Mouse (Mus musculus) monocyte, adult 5-6 weeks (primary cell): ENCODE measurements around the gene Ctdsp2. TPM values are rescaled to one million over a fixed set of nuclear protein-coding genes. Genes with fewer than 3 reads are reported as not detected.

Source experiments
- ATAC-seq: fragments of 153-309, 156-312 bp; replicated peaks from 2 replicates; pipeline ENCODE4 v1.8.0; 2017; ENCODE audit warnings: mild to moderate bottlenecking; ENCODE audit not compliant: low TSS enrichment, insufficient number of reproducible peaks, severe bottlenecking, poor library complexity, low FRiP score
- total RNA-seq: library from RNA; stranded (forward); fragments of 200-1000, 200-491, 200-594 nt; gene quantifications from 3 replicates; pipeline ENCODE4 v1.2.3, GENCODE M21; 2017

Ctdsp2 gene
- total RNA-seq = 36.2 to 38.6 TPM (median 37.6 TPM) in 3 replicates

DNA sequence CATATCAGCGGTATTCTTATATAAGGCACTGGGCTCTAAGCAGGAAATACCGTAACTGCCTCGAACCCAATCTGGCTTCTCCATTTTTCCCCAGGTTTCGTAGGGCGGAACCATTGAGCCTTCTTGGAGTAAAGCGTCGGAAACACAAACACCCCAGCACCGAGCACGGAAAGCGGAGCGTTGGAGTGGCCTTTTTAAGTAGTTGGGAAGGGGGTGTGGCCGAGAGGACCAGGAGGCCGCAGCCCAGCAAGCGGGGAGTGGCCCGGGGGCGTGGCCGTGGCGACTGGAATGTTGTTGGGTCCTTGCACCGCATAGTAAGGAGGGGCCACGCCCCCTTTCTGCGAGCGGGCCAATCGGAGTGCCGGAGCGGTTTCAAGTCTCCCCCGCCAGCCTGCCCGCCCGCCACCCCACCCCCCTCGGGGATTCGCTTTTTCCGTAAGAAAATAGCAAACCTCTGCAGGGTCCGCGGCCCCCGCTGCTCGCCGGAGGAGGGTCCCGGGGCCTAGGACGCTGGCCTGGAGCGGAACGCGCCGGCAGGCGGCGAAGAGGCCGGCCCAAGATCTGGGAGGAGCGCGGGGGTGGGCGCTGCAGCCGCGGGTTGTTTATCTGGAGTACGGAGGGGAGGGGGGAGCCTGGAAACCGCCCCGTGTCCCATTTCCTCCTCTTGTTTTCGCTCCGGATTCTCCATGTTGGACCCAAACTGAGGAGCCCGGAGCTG is at the start of gene Ctdsp2:
TSS of gene Ctdsp2 (plus strand) at position 441 of the 718 bp plus-strand sequence.
- ATAC-seq = peak; percentile 86

DNA sequence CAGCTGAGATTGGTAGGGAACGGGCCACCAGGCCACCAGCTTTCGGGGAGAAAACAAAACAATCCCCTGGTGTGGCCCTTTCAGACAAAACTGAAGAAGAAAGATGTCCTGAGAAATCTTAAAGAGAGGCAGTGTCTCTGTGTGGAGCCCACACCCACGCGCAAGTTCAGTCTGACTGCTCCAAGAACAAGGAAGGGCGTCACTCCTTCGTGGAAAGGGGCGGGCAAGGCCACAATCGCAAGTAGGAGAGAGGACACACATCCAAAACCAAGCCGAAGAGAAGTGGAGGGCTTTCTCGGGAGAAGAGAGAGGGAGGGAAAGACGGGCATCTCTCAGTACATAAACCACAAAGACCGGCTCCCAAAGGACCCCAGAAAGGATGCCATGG is 49.7 kb upstream of the Ctdsp2 start:
- ATAC-seq = no peak

DNA sequence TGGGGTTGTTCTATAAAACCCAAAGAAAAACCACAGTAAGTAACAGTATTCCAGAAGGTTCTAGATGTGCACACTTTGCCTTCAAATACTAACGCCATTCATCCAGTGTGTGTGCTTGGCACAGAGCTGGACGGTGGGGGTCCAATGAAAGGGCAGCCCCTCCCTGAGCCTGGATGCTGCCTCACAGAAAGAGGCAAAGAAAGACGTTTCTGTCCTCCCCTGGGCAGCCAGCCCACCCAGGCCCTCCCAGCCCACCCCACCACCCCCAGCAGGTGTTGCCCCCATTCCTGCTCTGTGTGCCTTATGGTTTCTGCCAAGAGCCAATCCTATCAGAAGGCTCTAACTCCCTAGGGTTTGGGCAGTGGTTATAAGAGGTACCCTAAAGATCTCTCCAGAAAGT is 49.0 kb upstream of the Ctdsp2 start:
- ATAC-seq = no peak

DNA sequence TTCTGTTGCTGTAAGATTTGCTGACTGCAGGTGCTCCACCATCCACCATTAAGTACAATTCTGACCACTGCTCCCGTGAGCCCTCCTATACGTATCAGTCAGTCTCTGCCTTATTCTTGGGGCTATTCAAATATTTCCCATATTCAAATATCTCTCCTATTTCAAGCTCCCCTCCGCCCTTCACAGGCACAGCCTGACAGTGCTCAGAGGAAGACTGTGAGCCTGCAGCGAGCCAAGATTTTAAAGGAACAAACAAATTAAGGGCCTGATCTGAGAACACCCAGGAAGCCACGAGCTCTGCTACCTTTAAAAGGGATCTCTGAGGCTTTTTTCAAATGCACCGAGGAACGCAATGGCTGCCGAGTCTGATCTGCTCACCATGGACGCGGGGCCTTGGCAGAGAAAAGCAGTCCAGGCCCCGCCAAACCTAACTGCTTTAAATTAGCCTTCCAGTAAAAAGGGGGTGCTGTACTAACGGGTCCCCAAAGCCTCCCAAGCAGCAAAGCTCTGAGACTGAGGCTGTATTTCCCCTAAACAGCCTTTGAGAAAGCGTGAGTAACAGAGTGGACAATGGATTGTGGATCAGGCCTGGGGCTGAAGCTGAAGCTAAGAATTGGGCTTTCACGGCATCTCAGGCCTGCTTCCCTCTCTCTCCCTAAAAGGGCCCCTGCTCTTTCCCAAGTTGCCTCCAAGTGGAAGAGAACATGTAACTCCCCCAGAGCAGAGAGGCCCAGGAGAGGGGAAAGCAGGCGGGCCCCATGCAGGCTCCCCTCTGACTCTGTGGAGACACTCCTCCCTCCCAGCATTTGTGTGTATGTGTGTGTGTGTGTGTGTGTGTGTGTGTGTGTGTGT is 48.0 kb upstream of the Ctdsp2 start:
- no peak for ATAC-seq

DNA sequence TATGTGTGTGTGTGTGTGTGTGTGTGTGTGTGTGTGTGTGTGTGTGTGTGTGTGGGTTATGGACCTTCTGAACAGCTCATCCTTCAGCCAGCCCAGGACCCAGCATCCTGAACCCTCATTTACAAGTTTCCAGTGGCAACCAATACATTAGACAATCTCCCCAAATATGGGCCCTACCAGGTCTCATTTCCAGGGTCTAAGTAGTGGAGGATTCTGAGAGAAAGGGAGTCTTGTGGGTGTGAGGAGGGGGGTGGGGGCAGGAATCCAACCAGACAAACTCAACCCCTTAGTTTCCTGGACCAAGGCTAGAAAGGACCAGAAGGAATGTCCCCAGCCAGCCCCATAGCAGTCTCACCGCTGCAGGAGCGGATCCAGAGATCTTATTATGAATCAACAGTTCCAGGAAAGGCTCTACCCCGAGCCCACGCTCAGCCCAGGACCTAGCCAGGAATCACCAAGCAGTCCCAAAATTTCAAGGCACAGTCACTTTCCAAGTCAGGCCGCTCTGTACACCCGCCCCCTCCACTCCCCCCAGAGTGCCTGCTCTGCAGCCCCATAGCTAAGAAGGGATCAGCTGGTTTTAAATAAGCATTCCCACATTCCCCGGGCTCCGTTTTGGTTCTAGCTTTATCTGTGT is 47.3 kb upstream of the Ctdsp2 start:
- no peak for ATAC-seq

DNA sequence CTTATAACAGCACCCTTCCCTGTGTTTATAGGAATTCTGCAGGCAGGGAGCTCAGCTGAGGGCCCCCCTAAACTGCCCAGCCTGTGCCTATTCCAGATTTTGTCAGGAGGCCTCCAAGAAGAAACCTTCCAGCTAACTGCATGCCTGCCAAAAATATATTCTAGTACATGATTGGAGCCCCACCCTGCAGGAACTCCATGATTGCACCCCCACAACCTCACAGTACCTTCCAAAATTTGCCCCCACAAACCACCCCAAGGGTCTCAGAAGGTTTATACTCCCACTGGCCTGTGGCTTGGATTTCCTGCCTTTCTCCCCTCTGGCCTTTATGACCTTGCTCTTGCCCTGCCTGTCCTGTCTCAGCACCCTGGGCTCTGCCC is 46.8 kb upstream of the Ctdsp2 start:
- ATAC-seq = no peak

DNA sequence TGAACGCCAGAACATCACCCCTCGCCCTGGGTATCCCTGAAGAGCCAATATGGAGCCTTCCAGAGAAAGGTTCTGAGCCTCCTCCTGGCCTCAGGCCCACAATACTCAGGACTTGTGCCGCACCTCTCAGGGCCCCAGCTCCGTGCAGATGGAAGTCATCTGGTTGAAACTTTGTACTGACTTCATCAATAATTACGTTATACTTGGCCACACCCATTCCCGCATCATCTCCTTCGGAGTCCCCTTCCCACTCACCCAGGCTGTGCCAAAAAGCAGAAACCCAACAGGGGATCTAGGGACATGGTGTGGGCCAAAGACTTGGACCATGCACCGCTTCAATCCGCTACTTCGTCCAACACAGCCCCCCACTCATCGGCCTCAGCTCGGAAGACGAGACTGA is 44.0 kb upstream of the Ctdsp2 start:
- ATAC-seq = no peak

DNA sequence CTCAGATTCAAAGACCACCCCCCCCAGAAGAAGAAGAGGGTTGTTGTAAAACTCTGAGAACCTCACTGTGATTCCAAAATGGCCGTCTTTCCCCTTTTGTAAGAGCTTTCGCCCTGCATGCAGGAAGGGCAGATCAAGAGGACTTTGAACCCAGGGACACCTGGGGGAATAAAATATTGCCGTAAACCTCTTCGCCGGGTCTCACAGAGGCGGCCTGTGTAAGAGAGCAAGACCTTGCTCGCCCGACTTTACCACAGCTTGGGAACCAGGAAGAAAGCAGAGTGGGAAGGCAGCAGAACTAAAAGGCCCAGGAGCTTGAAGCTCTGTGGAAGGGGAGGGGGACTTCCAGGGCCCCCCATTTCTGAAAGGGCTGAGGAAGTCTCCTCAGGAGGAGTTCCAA is 43.4 kb upstream of the Ctdsp2 start:
- no peak for ATAC-seq

DNA sequence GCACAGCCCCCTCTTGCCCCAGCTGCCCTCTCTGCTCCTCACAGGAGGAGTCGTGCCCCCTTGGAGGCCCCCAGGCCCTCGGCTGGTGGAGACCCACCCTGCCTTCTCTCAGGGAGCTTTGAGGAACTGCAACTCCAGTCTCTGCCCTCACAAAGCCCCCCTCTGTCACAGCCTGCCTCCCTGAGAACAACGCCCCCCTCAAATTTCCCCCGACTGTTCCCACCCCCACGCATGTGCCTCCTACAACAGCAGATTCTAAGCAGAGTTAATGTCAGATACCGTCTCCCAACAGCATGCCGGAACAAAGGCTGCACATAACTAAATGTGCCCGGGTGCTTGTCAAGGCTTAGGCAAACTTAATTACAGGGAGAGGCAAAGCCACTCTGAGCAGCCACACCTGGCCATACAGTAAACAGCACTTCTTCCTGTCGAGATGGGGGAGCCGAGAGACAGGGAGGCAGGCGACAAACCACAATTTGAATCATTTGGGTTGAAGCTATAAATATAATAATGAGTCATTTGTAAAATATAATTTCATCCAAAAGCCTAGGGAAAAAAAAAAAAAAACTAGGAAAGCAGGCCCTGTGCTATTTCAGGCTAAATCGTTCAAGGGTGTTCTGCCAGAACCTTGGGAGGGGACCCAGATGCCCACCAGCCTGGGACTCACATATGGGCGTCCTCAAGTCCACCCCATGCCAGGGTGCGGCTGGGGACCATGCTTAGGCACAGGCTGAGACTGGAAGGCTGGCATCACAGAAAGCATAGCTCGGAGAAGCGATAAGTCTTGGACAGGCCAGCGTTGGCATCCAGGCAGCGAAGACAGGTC is 42.7 kb upstream of the Ctdsp2 start:
- no peak for ATAC-seq

DNA sequence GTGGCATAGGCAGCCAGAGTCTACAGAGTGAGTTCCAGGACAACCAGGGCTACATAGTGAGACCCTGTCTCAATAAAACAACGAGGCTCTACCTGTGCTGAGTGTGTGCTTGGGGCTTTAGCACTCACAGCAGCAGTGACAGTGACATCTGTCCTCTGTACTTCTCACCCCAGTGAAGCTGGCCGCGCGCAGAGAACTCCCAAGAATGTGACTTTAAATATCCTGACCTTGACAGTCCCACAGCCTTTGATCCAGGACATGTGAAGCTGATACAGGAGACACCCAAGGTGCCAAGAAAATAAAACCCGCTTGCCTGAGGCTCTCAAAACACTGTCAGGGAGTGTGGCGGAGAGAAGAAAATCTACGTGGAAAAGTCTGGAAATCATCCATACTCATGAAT is 37.6 kb upstream of the Ctdsp2 start:
- no peak for ATAC-seq

DNA sequence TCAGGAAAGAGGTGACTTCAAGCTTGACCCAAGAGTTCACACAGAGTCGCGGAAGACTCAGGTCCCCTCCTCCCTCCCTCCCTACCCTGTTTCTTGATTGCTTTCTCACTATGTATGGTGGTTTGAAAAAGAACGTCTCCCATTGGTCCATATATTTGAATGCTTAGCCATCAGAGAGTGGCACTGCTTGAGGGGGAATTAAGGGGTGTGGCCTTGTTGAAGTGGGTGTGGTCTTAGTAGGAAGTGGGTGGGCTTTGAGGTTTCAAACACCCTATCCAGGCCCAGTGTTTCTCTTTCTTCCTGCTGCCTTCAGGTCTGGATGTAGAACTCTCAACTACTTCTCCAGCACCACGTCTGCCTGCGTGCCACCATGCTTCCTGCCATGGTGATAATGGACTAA is 33.0 kb upstream of the Ctdsp2 start:
- no peak for ATAC-seq

DNA sequence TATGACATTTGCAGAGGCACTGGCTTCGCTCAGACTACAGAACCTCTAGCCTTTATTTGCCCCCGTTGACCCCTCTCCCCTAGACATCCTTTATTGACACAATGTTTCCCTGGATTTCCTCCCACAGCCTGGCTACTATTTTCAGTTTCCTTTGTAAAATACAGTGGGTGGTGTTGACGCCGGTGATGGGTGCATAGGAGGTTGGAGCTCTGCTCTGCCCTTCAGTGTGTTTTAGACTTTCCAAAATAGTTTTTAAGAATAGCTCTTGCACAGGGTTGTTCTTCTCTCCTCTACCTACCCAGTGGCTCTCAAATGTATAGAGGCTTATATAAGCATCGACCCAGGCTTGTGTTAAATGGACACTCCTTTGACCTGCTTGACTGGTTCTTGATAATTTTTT is 28.7 kb upstream of the Ctdsp2 start:
- ATAC-seq = no peak

DNA sequence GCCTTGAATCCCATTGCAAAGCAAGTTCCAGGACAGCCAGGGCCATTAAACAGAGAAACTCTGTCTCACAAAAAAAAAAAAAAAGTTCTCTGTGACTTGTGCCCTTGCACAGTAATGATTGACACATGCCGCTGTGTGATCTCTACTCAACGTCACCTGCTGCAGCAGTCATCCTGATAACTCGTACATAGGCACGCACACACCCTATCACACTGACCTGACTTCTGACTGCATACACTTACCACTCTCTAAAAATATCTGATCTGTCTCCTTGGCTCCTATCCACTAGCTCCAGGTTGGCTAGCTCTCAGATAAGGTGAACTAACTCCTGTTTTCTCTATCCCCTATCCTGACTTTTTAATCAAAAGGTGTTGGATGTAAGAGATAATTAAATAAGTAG is 27.9 kb upstream of the Ctdsp2 start:
- no peak for ATAC-seq

DNA sequence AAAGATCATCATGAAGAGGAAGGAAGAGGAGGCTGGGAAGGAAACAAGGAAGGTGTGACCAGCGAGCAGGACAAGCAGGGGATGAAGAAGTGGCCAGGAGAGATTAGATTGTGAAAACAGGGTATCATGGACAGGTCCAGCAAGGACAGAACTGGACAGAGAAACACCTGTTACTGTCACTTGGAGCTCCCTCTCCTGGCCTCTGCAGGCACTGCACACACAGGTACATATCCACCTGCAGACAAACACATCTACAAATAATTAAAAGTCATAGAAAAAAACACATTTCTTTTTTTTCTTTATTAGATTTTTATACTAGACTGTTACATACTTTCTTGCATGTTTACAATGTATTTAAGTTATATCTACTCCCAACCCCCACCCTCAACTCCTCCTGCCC is 26.1 kb upstream of the Ctdsp2 start:
- no peak for ATAC-seq

DNA sequence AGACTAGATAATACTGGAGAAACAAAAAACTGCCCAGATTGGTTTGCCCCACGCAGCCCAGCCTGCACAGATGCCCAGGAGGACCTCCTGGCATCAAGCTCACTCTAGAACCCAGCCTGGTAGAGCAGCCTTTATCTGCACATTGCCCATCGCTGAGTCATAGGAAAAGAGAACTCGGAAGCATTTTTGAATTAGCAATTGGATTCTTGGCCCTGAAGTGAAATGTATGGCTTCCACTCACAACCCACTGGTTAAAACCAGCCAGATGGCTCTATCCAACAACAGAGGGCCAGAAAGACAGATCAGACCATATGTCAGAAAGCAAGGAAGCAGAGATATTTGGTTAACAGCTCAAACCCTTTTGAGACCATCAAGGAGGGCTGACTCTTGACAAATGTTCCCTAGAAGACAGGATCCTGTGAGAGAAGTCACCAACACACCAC is 25.5 kb upstream of the Ctdsp2 start:
- no peak for ATAC-seq

DNA sequence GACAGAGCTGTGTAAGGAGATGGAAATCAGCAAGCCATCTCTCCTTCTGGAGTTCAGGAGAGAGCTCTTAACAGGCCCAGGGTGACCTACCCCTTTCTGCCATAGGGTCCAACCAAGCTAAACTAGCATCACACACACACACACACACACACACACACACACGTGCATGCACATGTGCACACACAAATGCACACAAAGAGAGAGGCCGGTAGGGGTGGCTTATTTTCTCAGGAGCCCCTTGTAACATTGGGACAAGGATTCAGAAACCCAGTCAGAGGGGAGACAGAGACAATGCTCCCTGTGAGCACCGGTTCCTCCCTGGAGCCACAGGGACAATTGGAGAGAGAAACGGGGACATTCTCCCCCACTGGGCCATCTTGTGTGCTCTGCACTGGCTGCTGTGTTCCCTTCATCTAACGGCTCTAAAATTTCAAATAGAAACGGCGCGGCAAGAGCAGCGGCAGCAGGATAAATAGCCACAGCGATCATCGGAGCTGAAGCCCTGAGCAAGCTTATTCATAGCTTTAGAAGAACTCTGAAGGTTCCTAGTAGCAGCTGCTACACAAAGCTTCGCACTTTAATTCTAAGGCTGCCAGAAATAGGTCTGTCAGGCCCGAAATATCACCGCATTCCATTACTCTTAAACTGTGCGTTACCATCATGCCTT is 21.7 kb upstream of the Ctdsp2 start:
- ATAC-seq = no peak

DNA sequence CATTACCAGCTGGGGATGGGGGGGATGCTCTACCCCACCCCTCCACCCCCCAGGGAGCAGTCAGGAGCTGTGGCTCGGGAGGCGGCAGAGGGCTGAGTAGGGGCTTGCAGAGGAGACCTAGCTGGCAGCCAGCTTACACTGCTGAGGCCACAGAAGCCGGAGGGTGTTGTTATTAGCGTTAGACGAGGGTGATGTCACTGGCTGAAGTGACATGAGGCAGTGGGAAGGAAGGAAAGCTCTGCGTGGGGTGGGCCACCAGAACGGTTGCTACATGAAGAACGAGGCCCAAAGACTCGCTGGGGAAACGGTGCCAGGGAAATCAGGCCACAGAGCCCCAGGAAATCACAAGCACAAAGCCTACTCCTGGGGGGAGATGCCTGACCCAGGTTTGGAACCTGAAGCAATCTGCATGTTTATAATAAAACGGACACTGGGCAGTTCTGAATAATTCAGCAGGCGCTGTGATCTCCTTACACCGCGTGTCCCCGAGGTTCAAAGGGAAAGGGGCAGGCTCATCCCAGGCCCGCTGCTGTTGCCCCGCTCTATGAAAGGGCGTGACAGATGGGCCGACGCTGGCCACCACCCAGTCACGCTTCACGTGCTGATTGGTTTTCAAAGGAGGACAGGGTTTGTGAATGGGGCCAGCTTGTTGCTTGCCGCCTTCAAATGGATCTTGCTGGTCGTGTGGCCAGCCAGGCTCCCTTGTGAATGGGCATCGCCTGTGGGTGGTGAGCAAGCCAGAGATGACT is 21.0 kb upstream of the Ctdsp2 start:
- no peak for ATAC-seq

DNA sequence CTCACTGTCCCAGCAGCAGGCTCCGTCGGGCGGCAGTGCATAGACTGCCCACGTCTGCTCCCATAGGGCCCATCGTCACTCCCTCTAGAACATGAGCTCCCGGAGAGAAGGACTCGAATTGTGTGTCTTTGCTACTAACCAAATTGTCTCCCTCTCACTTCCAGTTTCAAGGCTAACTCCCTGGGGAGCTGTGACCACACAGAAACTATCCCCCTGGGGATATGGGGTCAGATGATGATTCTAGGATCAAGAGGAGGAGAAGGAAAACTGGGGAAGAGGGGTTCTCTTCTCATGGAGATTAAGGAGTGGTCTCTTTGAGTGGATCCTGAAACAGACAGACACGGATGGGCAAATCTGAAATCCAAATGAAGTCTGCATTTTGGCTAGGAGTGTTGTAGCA is 18.0 kb upstream of the Ctdsp2 start:
- no peak for ATAC-seq
